Mouse (Mus musculus): ENCODE data around the gene Ice1. TPM values are rescaled to one million over a fixed set of nuclear protein-coding genes. Genes with fewer than 3 reads are reported as not detected.

Ice1 gene
- polyA plus RNA-seq, 1 experiment from 2014 or later: 19.5 TPM

DNA sequence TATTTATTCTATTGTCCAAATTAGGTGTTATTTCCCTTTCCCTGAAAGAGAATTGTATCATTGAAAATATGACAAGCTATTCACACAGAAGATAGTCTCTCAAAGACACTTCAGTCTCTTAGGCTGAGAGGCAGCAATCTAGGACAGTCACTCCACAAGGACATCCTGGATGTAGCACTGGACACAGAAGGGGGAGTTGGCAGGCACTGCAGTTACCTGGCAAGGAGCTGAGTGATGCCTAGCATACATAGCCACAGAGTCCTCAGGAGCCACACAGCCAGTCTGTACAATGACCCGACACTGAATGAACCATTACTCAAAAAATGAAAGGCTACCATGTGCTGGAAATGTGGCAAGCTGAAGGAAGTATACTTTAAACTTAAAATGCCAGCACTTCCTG, 35.9 kb downstream of the Ice1 start:
- no peak for ATAC-seq (ENCODE audit: insufficient number of reproducible peaks, insufficient read depth, low FRiP score, low read depth)
- no peaks in the 10 kb centered on the region for H3K27me3 ChIP-seq (ENCODE audit: control insufficient read depth, insufficient read depth, low read length)
- no peak overlapping the region for H3K27ac ChIP-seq (replicated peaks in 1 of 2; ENCODE audit: control insufficient read depth in 1 of 2, insufficient read depth in 1 of 2, low read depth in 2 of 2, low read length in 2 of 2)
- WGBS: 82% methylated on average over 1 of the region's 1 CpGs
- H3K9me3 ChIP-seq (ENCODE audit: control insufficient read depth, low read length): no peaks in the 10 kb centered on the region
- no peak overlapping the region for H3K4me3 ChIP-seq (ENCODE audit: control insufficient read depth in 1 of 2, insufficient read depth in 1 of 2, low read depth in 1 of 2, low read length in 2 of 2)
- H3K4me2 ChIP-seq (ENCODE audit: low read length): no peak overlapping the region
- H3K4me1 ChIP-seq (ENCODE audit: control insufficient read depth in 2 of 2, insufficient read depth in 2 of 2, low read length in 2 of 2): no peaks in the 10 kb centered on the region
- peaks cover 95% of the 10 kb centered on the region for H3K36me3 ChIP-seq (ENCODE audit: control insufficient read depth, insufficient read depth, low read length)
- no peak overlapping the region for H3K9ac ChIP-seq (ENCODE audit: low read length)

DNA sequence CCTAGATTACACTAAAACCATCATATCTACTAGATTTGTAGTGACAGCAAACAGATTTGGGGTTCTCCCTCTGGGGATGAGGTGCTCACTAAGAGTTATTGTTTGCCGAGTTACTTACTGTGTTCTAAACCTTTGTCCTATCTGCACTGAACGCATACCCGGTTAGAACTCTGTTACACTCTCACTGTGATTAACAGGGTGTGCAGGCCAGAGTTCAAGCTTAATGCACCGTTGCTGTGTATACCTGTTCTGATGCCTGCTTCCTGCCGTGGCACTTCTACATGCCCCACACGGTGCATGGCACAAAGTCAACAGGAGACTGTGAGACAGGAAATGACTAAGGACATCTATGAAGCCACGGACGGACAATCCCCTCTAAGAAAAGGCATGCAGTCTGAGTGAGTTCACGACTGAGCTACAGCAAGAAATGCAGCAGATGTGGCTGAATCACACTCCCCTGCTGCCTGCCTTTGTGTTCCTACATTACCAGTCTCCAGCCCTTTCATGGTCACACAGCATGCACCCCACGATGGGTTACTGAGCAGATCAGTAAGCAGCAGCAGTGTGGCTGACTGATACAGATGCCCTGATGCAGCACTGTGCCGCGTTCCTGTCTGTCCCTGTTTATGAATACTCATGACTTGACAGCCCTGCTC, 37.3 kb downstream of the Ice1 start:
- Histone ChIP-seq H3K9me3 (ENCODE audit: control insufficient read depth, low read length) (no peaks in the 10 kb centered on the region), H3K36me3 (ENCODE audit: control insufficient read depth, insufficient read depth, low read length) (peaks cover 95% of the 10 kb centered on the region), H3K4me2 (ENCODE audit: low read length) (no peak overlapping the region), H3K4me1 (ENCODE audit: control insufficient read depth in 2 of 2, insufficient read depth in 2 of 2, low read length in 2 of 2) (no peaks in the 10 kb centered on the region), H3K4me3 (ENCODE audit: control insufficient read depth in 1 of 2, insufficient read depth in 1 of 2, low read depth in 1 of 2, low read length in 2 of 2) (no peak overlapping the region), H3K27ac (replicated peaks in 1 of 2; ENCODE audit: control insufficient read depth in 1 of 2, insufficient read depth in 1 of 2, low read depth in 2 of 2, low read length in 2 of 2) (no peak overlapping the region), H3K9ac (ENCODE audit: low read length) (no peak overlapping the region), H3K27me3 (ENCODE audit: control insufficient read depth, insufficient read depth, low read length) (no peaks in the 10 kb centered on the region)
- no peak for ATAC-seq (ENCODE audit: insufficient number of reproducible peaks, insufficient read depth, low FRiP score, low read depth)
- 83% methylated on average over 12 of the region's 12 CpGs for WGBS

DNA sequence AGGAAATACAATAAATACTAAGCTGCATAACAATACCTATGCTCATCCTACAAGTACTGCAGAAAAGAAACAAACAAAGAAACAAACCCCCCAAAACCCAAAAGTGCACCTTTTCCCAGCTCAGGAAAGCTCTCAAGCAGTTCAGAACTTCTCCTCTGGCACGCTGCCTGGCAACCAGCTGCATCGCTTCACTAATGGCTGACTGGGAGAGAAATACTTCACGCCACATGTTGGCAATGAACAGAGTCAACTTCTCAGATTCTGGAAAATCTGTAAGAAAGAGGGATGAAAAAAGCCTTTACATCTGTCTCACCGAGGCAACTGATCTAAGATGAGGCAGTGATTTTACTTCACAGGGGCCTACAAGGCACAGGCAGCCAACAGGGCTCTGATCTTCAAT, 38.5 kb downstream of the Ice1 start:
- H3K27ac ChIP-seq (replicated peaks in 1 of 2; ENCODE audit: control insufficient read depth in 1 of 2, insufficient read depth in 1 of 2, low read depth in 2 of 2, low read length in 2 of 2): no peak overlapping the region
- no peak for ATAC-seq (ENCODE audit: insufficient number of reproducible peaks, insufficient read depth, low FRiP score, low read depth)
- H3K4me1 ChIP-seq (ENCODE audit: control insufficient read depth in 2 of 2, insufficient read depth in 2 of 2, low read length in 2 of 2): no peaks in the 10 kb centered on the region
- H3K27me3 ChIP-seq (ENCODE audit: control insufficient read depth, insufficient read depth, low read length): no peaks in the 10 kb centered on the region
- no peak overlapping the region for H3K4me3 ChIP-seq (ENCODE audit: control insufficient read depth in 1 of 2, insufficient read depth in 1 of 2, low read depth in 1 of 2, low read length in 2 of 2)
- H3K4me2 ChIP-seq (ENCODE audit: low read length): no peak overlapping the region
- H3K9me3 ChIP-seq (ENCODE audit: control insufficient read depth, low read length): no peaks in the 10 kb centered on the region
- no peak overlapping the region for H3K9ac ChIP-seq (ENCODE audit: low read length)
- H3K36me3 ChIP-seq (ENCODE audit: control insufficient read depth, insufficient read depth, low read length): peaks cover 95% of the 10 kb centered on the region
- WGBS: 85% methylated on average over 4 of the region's 4 CpGs

DNA sequence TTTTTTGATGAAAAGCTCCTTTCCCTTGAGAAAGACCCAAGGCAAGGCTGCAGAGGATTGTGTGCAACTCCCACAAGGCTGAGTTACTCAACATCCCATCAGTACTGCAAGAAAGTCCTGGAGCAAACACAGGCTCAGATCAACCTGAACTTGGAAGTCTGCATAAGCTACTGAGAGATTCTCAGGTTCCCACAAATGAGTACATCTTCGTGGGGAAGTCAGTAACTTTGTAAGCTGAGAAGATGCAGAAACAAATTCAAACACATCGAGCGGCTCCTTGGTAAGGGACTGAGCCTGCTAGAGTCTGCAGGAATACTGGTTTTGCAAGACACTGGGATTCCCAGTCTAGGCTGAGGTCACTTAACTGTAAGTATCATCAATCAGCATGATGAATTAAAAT, 40.5 kb downstream of the Ice1 start:
- H3K4me1 ChIP-seq (ENCODE audit: control insufficient read depth in 2 of 2, insufficient read depth in 2 of 2, low read length in 2 of 2): no peaks in the 10 kb centered on the region
- H3K9ac ChIP-seq (ENCODE audit: low read length): no peak overlapping the region
- no peaks in the 10 kb centered on the region for H3K9me3 ChIP-seq (ENCODE audit: control insufficient read depth, low read length)
- 88% methylated on average over 3 of the region's 3 CpGs for WGBS
- H3K4me2 ChIP-seq (ENCODE audit: low read length): no peak overlapping the region
- no peak for ATAC-seq (ENCODE audit: insufficient number of reproducible peaks, insufficient read depth, low FRiP score, low read depth)
- H3K27me3 ChIP-seq (ENCODE audit: control insufficient read depth, insufficient read depth, low read length): no peaks in the 10 kb centered on the region
- H3K4me3 ChIP-seq (ENCODE audit: control insufficient read depth in 1 of 2, insufficient read depth in 1 of 2, low read depth in 1 of 2, low read length in 2 of 2): no peak overlapping the region
- H3K27ac ChIP-seq (replicated peaks in 1 of 2; ENCODE audit: control insufficient read depth in 1 of 2, insufficient read depth in 1 of 2, low read depth in 2 of 2, low read length in 2 of 2): no peak overlapping the region
- H3K36me3 ChIP-seq (ENCODE audit: control insufficient read depth, insufficient read depth, low read length): peaks cover 95% of the 10 kb centered on the region

DNA sequence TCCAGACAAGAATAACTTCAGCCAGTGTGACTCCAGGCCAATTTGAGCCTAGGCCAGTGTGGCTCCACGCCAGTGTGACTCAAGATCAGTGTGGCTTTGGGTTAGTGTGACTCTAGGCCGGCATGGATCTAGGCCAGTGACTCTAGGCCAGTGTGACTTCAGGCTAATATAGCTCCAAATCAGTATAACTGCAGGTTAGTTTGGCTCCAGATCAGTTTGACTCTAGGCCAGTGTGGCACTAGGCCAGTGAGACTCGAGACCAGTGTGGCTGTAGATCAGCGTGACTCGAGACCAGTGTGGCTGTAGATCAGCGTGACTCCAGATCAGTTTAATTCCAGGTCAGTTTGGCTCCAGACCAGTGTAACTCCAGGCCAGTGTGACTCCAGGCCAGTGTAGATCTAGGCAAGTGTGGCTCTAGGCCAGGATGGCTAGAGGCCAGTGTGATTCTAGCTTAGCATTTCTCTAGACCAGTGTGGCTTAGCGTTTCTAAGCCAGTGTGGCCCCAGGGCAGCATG, 47.1 kb downstream of the Ice1 start:
- H3K9ac ChIP-seq (ENCODE audit: low read length): no peak overlapping the region
- no peaks in the 10 kb centered on the region for H3K9me3 ChIP-seq (ENCODE audit: control insufficient read depth, low read length)
- 80% methylated on average over 7 of the region's 7 CpGs for WGBS
- peaks cover 95% of the 10 kb centered on the region for H3K36me3 ChIP-seq (ENCODE audit: control insufficient read depth, insufficient read depth, low read length)
- no peak for ATAC-seq (ENCODE audit: insufficient number of reproducible peaks, insufficient read depth, low FRiP score, low read depth)
- H3K27ac ChIP-seq (replicated peaks in 1 of 2; ENCODE audit: control insufficient read depth in 1 of 2, insufficient read depth in 1 of 2, low read depth in 2 of 2, low read length in 2 of 2): no peak overlapping the region
- no peaks in the 10 kb centered on the region for H3K4me1 ChIP-seq (ENCODE audit: control insufficient read depth in 2 of 2, insufficient read depth in 2 of 2, low read length in 2 of 2)
- no peaks in the 10 kb centered on the region for H3K27me3 ChIP-seq (ENCODE audit: control insufficient read depth, insufficient read depth, low read length)
- H3K4me2 ChIP-seq (ENCODE audit: low read length): no peak overlapping the region
- H3K4me3 ChIP-seq (ENCODE audit: control insufficient read depth in 1 of 2, insufficient read depth in 1 of 2, low read depth in 1 of 2, low read length in 2 of 2): no peak overlapping the region

DNA sequence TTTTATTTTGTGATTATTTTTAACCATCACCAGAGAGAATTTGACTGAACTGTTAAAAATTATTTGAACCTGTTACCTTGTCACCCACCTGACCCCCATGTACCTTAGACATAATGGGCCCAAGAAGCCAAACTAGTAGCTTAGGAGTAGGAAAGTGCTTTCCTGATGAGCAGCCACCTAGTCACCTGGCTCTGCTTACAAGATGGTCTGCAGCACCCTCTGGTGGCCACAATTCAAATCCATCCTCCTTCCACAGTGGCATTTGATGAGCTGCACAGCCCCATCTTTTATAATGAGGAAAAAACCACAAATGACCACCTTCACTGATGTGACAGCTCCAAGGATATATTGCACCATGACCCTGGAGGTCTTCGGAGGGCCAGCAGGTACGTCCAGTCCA, 50.5 kb downstream of the Ice1 start:
- H3K4me1 ChIP-seq (ENCODE audit: control insufficient read depth in 2 of 2, insufficient read depth in 2 of 2, low read length in 2 of 2): no peaks in the 10 kb centered on the region
- no peak overlapping the region for H3K4me2 ChIP-seq (ENCODE audit: low read length)
- H3K4me3 ChIP-seq (ENCODE audit: control insufficient read depth in 1 of 2, insufficient read depth in 1 of 2, low read depth in 1 of 2, low read length in 2 of 2): no peak overlapping the region
- H3K9me3 ChIP-seq (ENCODE audit: control insufficient read depth, low read length): no peaks in the 10 kb centered on the region
- no peak overlapping the region for H3K9ac ChIP-seq (ENCODE audit: low read length)
- no peak overlapping the region for H3K27ac ChIP-seq (replicated peaks in 1 of 2; ENCODE audit: control insufficient read depth in 1 of 2, insufficient read depth in 1 of 2, low read depth in 2 of 2, low read length in 2 of 2)
- H3K27me3 ChIP-seq (ENCODE audit: control insufficient read depth, insufficient read depth, low read length): no peaks in the 10 kb centered on the region
- 74% methylated on average over 2 of the region's 2 CpGs for WGBS
- H3K36me3 ChIP-seq (ENCODE audit: control insufficient read depth, insufficient read depth, low read length): peaks cover 75% of the 10 kb centered on the region
- ATAC-seq (ENCODE audit: insufficient number of reproducible peaks, insufficient read depth, low FRiP score, low read depth): no peak

DNA sequence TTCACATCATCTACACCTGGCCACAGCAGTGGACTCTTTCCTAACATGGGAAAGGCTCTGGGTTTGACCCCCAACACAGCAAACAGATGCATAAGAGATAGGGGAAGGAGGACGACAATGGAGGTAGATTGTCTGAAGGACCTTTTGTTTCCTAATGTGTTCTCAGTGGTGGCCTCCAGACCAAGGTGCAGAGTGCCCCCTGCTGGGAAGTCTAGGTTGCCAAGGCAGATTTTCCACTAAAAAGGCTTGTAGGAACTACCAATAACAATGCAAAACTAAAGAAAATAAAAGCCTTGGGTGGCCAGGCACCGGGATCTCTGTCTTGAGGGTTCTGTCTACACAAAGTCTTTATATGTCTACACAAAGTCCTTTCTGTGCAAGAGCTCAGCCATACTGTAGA, 54.9 kb downstream of the Ice1 start:
- Histone ChIP-seq H3K9me3 (ENCODE audit: control insufficient read depth, low read length) (no peaks in the 10 kb centered on the region), H3K4me2 (ENCODE audit: low read length) (no peak overlapping the region), H3K9ac (ENCODE audit: low read length) (no peak overlapping the region), H3K27ac (replicated peaks in 1 of 2; ENCODE audit: control insufficient read depth in 1 of 2, insufficient read depth in 1 of 2, low read depth in 2 of 2, low read length in 2 of 2) (no peak overlapping the region), H3K36me3 (ENCODE audit: control insufficient read depth, insufficient read depth, low read length) (peaks cover 32% of the 10 kb centered on the region), H3K4me3 (ENCODE audit: control insufficient read depth in 1 of 2, insufficient read depth in 1 of 2, low read depth in 1 of 2, low read length in 2 of 2) (no peak overlapping the region), H3K4me1 (ENCODE audit: control insufficient read depth in 2 of 2, insufficient read depth in 2 of 2, low read length in 2 of 2) (no peaks in the 10 kb centered on the region), H3K27me3 (ENCODE audit: control insufficient read depth, insufficient read depth, low read length) (no peaks in the 10 kb centered on the region)
- WGBS: 29% methylated on average over 2 of the region's 2 CpGs
- no peak for ATAC-seq (ENCODE audit: insufficient number of reproducible peaks, insufficient read depth, low FRiP score, low read depth)

DNA sequence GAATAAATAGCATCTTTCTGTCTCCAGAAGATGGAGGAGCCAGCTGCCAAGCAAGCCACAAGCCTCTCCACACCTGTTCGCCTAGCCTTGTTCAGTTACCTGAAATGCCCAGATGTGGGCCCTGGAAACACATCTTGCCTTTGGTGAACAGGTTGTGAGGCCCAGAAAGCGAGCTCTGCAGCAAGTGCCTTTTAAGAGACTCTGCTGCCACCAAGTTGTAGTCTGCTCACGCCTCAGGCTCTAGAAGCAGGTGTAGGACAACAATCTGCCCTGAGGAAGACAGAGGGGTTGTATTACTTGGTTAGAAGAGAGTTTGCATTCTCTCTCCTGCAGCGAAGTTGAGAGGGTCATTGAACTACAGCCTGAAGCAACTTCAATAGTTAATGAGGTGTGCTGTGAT, 55.9 kb downstream of the Ice1 start:
- Histone ChIP-seq H3K27me3 (ENCODE audit: control insufficient read depth, insufficient read depth, low read length) (no peaks in the 10 kb centered on the region), H3K36me3 (ENCODE audit: control insufficient read depth, insufficient read depth, low read length) (peaks cover 25% of the 10 kb centered on the region), H3K9me3 (ENCODE audit: control insufficient read depth, low read length) (no peaks in the 10 kb centered on the region), H3K27ac (replicated peaks in 1 of 2; ENCODE audit: control insufficient read depth in 1 of 2, insufficient read depth in 1 of 2, low read depth in 2 of 2, low read length in 2 of 2) (no peak overlapping the region), H3K4me1 (ENCODE audit: control insufficient read depth in 2 of 2, insufficient read depth in 2 of 2, low read length in 2 of 2) (no peaks in the 10 kb centered on the region), H3K4me3 (ENCODE audit: control insufficient read depth in 1 of 2, insufficient read depth in 1 of 2, low read depth in 1 of 2, low read length in 2 of 2) (no peak overlapping the region), H3K9ac (ENCODE audit: low read length) (no peak overlapping the region), H3K4me2 (ENCODE audit: low read length) (no peak overlapping the region)
- WGBS: 83% methylated on average over 4 of the region's 4 CpGs
- no peak for ATAC-seq (ENCODE audit: insufficient number of reproducible peaks, insufficient read depth, low FRiP score, low read depth)
